Comparison of ENCODE assay signal across 9 mouse cellular contexts in genomic region chr10:80843931-80844547, GRCm38 (mm10). TPM values are rescaled to one million over a fixed set of nuclear protein-coding genes. Genes with fewer than 3 reads are reported as not detected.
DNase-seq lines count a peak whose midpoint lies in the region; ATAC-seq lines count a peak whose summit lies in the region.
"Had no signal": no experiment of that assay in that cellular context is flagged by ENCODE, and none has a peak within 500 bp of the region (broad histone marks: within the 10 kb centered on the region; RNA-seq: fewer than 3 reads in every experiment).

TSS of gene Lingo3 (minus strand) at chr10:80844039.

- ATAC-seq in frontal cortex, adult (ENCODE audit: low TSS enrichment) = peak; percentile 41; the same call in 1 of the 2 replicates
- no peak for ATAC-seq in embryonic facial prominence, embryonic 11.5 days (replicated peaks; ENCODE audit: insufficient number of reproducible peaks, low FRiP score, low TSS enrichment, low read depth)
- peak; percentile 44; the same call in 1 of the 2 replicates for ATAC-seq in hindbrain, embryonic 14.5 days (ENCODE audit: low FRiP score)
- ATAC-seq in limb, embryonic 15.5 days (ENCODE audit: insufficient number of reproducible peaks, low FRiP score, low TSS enrichment, low read depth) = no peak

- no peak for DNase-seq in frontal cortex, postnatal 10 days (ENCODE audit: low spot score in 2 of 2)
- DNase-seq in Muller cell, postnatal 12 days (ENCODE audit: inconsistent ontology term) = peak; percentile 38
- peak; percentile 41 for DNase-seq in embryonic facial prominence, embryonic 11.5 days (ENCODE audit: low spot score)
- DNase-seq in hindbrain, embryonic 14.5 days (ENCODE audit: low spot score) = peak; percentile 70
- DNase-seq in right cerebral cortex, postnatal 25 days = peak; percentile 72
- no peak for DNase-seq in urinary bladder, postnatal 4 days (ENCODE audit: low spot score in 2 of 2)

- H3K9ac ChIP-seq in embryonic facial prominence, embryonic 11.5 days (replicated peaks; ENCODE audit: low read length) = peak within 1 kb of the TSS; percentile 53
- peak within 1 kb of the TSS; percentile 75 for H3K9ac ChIP-seq in hindbrain, embryonic 14.5 days
- H3K9ac ChIP-seq in limb, embryonic 15.5 days = peak within 1 kb of the TSS; percentile 42

- H3K4me1 ChIP-seq in embryonic facial prominence, embryonic 11.5 days (ENCODE audit: control insufficient read depth, insufficient read depth, low read length) = no peaks in the 10 kb centered on the region
- peaks cover 5% of the 10 kb centered on the region; the same call in 1 of the 2 replicates for H3K4me1 ChIP-seq in hindbrain, embryonic 14.5 days (replicated peaks; ENCODE audit: control insufficient read depth, insufficient read depth, low read length)
- peaks cover 16% of the 10 kb centered on the region for H3K4me1 ChIP-seq in limb, embryonic 15.5 days

- peak within 1 kb of the TSS; percentile 86 for H3K4me2 ChIP-seq in embryonic facial prominence, embryonic 11.5 days (ENCODE audit: low read depth, low read length)
- H3K4me2 ChIP-seq in hindbrain, embryonic 14.5 days (replicated peaks) = peak within 1 kb of the TSS; percentile 88
- peak within 1 kb of the TSS; percentile 87 for H3K4me2 ChIP-seq in limb, embryonic 15.5 days

- no peak within 1 kb of the TSS for H3K27ac ChIP-seq in embryonic facial prominence, embryonic 11.5 days (replicated peaks; ENCODE audit: low read depth, low read length)
- no peak within 1 kb of the TSS for H3K27ac ChIP-seq in hindbrain, embryonic 14.5 days
- H3K27ac ChIP-seq in limb, embryonic 15.5 days = no peak within 1 kb of the TSS

- peaks cover 30% of the 10 kb centered on the region for H3K27me3 ChIP-seq in embryonic facial prominence, embryonic 11.5 days (ENCODE audit: control insufficient read depth, insufficient read depth, low read length)
- peaks cover 33% of the 10 kb centered on the region for H3K27me3 ChIP-seq in hindbrain, embryonic 14.5 days (ENCODE audit: control insufficient read depth, insufficient read depth, low read length)
- peaks cover 65% of the 10 kb centered on the region for H3K27me3 ChIP-seq in limb, embryonic 15.5 days

- no peaks in the 10 kb centered on the region for H3K9me3 ChIP-seq in embryonic facial prominence, embryonic 11.5 days (replicated peaks; ENCODE audit: control insufficient read depth, low read length)
- no peaks in the 10 kb centered on the region for H3K9me3 ChIP-seq in hindbrain, embryonic 14.5 days (ENCODE audit: control insufficient read depth, low read length)
- H3K9me3 ChIP-seq in limb, embryonic 15.5 days = no peaks in the 10 kb centered on the region

- 4% methylated on average over 41 of the region's 51 CpGs for WGBS in embryonic facial prominence, embryonic 11.5 days
- 4% methylated on average over 36 of the region's 51 CpGs for WGBS in hindbrain, embryonic 14.5 days
- WGBS in limb, embryonic 15.5 days = 4% methylated on average over 51 of the region's 51 CpGs

- peak within 1 kb of the TSS; percentile 37 for H3K4me3 ChIP-seq in embryonic facial prominence, embryonic 11.5 days (ENCODE audit: low read depth, low read length)
- peak within 1 kb of the TSS; percentile 56 for H3K4me3 ChIP-seq in hindbrain, embryonic 14.5 days (replicated peaks; ENCODE audit: low read length)
- peak within 1 kb of the TSS; percentile 47 for H3K4me3 ChIP-seq in limb, embryonic 15.5 days
- H3K4me3 ChIP-seq: erythroblast, embryonic 14.5 days had no signal

- no peaks in the 10 kb centered on the region for H3K36me3 ChIP-seq in embryonic facial prominence, embryonic 11.5 days (replicated peaks; ENCODE audit: control insufficient read depth, insufficient read depth, low read depth, low read length)
- no peaks in the 10 kb centered on the region for H3K36me3 ChIP-seq in hindbrain, embryonic 14.5 days (replicated peaks; ENCODE audit: control insufficient read depth, insufficient read depth)
- H3K36me3 ChIP-seq in limb, embryonic 15.5 days = no peaks in the 10 kb centered on the region

RNA-seq across cellular contexts. Expression of gene Lingo3, which starts in this region (rescaled TPM):
- 0.49 and 0.67 TPM in 2 replicates for polyA plus RNA-seq in embryonic facial prominence, embryonic 11.5 days (2014; fragmentation: Nextera tagmentation; extraction: Ambion mirVana)
- 9.9 and 14.3 TPM in 2 replicates for polyA plus RNA-seq in hindbrain, embryonic 14.5 days (2014; fragmentation: Nextera tagmentation; extraction: Ambion mirVana)
- polyA plus RNA-seq in limb, embryonic 15.5 days (2015; fragmentation: Nextera tagmentation; extraction: Ambion mirVana) = 0.86 and 0.92 TPM in 2 replicates
- polyA plus RNA-seq: erythroblast, embryonic 14.5 days had no signal

Comparison
In these comparisons a context has a peak if more than half of its experiments do, and no peak if none do; other contexts are left out.
1. Peak in DNase-seq, H3K4me3 ChIP-seq, H3K9ac ChIP-seq and H3K4me2 ChIP-seq in embryonic facial prominence, embryonic 11.5 days; RNA of the gene not detected or under 1 TPM.
2. ATAC-seq: peak in frontal cortex, adult (single experiment) and hindbrain, embryonic 14.5 days (single experiment); none in embryonic facial prominence, embryonic 11.5 days (single experiment) and limb, embryonic 15.5 days (single experiment).
3. DNase-seq: peak in Muller cell, postnatal 12 days (single experiment), hindbrain, embryonic 14.5 days (single experiment) and right cerebral cortex, postnatal 25 days (single experiment); none in frontal cortex, postnatal 10 days (0 of 2) and urinary bladder, postnatal 4 days (0 of 2).
4. Peak in every context shown above with its lines, with median percentiles within 50 percentile points of each other: H3K4me2 ChIP-seq, H3K4me3 ChIP-seq and H3K9ac ChIP-seq.